Mouse (Mus musculus) cerebellum, postnatal 25 days (tissue): Measurements from ENCODE around the gene Il27.

ENCODE experiments used
- DNase-seq, 2 experiments: peaks; one replicate each; pipeline ENCODE4 v3.0.0; 2021; ENCODE audit warnings: mixed read lengths in 2 of 2

Gene Il27

DNA sequence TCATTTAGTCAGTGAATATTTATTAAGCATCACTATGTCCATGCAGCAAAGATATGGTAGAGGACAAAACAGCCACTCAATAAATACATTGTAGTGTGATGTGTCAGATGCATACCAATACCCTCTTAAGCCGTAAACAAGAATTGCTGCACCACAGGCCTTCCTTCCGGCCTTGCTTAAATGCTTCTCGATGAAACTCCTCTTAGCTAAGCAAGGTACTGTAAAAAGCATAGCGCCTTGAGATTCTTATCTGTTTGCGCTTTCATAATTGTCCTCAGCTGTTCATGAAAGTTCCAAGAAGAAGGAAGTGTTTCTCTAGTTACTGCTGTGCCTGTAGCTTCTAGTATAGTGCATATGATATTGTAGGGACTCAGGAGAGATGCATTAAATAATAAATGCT lies 11.9 kb upstream of the Il27 start:
- DNase-seq, result no peak

DNA sequence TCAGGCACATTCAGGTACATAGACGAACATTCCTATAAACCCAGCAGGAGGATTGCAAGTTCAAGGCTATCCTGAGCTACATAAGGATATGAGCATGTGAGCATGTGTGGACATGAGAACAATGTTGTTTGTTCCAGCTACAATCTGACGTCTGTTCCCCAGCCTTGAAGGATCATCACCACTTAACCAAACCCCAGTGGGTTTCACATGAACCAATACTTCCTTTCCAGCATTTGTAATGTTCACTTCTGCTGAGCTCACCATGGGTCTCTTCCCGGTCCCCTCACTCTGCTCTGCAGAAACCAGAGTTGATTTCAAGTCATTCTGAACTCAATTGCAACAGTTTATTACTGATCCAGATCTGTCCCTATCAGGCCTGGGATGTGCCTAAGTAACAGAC lies 7.9 kb upstream of the Il27 start:
- no peak for DNase-seq

DNA sequence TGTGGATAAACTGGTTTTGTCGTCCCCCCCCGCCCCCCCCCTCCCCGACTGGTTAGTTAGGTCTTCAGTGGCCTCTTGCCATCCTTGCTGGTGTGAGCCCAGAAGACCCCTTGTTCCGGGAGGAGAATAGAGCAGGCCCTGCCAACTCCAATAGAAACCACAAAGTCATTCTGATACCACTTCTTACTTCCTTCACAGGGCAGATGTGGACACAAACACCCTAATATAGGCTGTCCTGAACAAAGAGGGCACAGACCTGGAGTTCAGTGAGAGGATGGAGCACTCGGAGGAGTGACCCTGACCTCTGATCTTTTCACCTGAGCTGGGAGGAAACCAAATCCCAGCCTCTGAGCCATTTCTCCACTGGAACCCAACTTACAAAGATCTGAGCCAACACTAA lies 7.2 kb upstream of the Il27 start:
- no peak for DNase-seq

DNA sequence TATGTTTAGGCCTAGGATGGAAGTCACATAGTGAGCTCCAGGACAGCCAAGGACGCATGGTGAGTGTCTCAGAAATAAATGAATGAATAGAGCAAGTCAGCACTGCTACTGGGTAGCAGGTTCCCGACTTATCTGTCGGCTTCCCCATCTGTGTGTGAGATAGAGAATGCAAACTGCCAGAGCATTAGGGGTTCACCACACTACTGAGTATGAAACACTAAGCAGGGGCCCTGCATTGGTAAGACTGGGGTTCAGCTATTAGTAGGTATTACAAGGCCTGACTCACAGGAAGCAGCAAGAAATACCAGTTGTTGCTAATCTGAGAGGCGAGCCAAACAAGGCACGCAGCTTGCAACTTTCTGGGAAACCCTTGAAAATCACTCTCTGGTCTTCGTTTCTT lies 4.2 kb upstream of the Il27 start:
- DNase-seq, result no peak

DNA sequence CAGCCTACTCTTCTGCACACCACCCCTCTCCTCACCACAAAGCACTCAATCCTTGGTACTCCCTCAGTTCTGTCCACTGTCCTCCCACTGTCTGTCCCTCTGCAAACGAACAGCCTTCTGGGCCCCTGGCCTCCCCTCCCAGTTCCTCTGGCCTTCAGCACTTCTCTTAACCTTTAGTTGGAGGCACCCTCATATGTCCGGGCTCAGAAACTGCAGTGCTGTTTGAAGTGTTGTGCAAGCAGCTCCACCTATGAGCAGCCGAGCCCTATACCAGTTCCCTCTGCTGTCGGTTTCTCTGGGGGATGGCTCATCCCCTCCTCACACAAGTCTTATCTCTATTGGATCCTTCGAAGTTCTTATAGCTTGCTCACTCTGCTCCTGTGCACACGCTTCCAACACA lies 1.7 kb upstream of the Il27 start:
- DNase-seq, result no peak

DNA sequence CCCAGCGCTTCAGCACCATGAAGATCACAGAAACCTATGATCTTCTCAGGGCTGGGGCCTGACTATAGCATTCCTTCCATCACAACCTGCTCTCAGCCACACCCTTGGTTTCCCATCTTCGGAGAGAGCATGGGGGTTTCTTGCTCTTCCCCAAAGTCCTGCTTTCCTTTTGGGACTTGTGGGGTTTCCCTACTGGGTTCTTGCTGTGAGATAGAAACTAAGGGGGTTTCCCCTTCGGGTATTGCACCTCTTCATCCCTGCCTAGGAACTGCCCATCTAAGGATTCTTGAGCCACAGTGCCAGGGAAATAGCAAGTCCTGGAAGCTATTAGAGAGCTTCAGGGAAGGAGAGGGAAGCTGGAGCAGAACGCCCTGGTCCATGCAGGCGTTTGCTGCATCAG lies 1.1 kb upstream of the Il27 start:
- DNase-seq, result no peak

DNA sequence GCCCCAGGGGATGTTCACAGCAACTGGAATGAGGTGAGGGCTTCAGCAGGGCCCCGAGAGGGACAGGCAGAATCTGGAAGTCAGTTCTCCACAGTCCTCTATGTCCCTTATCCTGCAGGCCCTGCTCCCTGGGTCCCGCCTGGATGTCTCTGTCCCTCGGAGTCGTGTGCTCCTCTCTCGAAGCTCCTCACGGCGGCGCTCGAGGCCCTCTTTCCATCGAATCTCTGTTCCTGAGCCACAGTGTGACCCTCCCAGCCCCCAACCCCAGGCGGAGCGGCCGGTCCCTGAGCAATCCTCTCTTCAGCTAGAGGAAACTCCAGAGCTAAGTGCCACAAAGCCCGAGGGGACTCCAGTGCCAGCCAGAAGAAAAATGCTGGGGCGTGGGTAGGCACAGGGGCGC lies 7.0 kb downstream of the Il27 start:
- peak; percentile 38 to 63 for DNase-seq

DNA sequence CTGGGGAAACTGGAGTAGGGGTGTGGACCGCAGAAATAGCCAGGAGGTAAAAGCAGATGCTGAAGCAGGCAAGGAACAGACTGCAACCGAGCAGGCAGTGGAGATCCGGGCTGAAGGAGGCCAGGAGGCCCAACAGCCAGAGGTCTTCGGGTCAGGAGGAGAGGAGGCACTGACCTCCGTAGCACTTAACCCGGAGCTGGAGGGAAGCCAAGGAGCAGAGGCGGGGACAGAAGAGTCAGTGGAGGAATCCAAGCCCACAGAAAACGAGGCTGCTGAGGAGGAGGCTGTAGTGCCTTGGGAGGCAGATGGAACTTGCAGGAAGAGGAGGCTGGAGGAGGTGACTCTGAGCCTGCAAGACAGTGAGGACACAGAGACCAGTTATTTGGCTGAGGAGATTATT lies 7.9 kb downstream of the Il27 start:
- no peak for DNase-seq

DNA sequence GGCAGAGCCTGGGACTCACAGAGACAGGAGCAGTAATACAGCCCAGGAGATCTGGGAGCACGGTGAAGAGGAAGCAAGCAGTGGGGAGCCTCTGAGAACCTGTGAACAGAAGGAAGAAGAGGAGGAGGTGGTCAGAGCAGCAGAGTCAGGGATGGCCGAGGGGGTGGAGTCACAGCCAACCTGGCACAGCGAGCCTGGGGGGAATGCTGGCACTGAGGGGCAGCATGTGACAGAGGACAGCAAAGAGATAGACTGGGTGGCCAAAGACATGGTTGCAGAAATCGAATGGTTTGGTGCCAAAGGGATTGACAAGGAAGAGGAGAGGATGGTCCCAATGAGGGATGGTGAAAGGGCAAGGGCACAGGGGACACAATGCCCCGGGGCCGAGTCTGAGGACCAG lies 9.0 kb downstream of the Il27 start, which contains the start of gene Cln3:
TSS of gene Cln3 (minus strand) at position 101 of the 400 bp plus-strand sequence.
- no peak for DNase-seq

DNA sequence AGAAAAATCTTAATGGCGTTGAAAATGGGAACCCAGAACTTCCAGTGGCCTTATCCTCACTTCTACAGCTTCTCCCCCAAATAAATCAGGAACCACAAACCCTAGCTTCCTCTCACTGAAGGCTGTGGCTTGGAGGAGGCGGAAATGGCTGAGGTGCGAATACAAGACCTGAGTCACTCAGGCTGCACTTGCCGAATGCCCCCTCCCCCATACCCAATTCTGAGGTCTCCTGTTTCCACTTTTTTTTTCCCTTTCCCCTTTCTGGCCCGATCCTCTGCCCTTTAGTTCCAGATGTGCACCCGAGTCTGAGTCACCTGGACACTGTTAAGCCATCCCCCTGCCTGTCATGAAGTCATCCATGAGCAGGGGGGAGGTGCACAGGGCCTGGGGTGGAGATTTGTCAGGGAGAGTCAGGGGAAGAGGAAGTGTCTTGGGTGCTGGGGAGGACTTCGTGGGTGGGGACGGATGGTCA lies 10.2 kb downstream of the Il27 start, which contains the start of gene Apobr:
TSS of gene Apobr (plus strand) at position 437 of the 472 bp plus-strand sequence.
- no peak for DNase-seq

DNA sequence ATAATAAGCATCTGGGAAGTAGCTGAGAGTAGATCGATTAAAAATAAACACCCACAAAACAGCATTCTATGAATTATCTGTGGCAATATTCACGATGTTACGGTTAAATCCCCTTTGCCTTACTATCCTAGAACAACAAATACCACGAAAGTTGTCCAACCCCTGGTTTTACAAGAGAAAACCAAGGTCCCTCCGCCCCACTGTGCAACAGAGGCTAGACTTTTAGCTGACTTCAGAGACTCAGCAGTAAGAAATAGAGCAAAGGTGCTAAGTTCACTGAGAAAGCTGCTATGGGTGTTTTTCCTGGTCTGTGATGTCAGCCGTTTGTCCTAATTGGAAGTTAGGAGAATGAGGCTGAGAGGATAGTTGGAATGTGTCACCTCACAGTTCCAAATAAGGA lies 11.0 kb downstream of the Il27 start:
- DNase-seq, result no peak

DNA sequence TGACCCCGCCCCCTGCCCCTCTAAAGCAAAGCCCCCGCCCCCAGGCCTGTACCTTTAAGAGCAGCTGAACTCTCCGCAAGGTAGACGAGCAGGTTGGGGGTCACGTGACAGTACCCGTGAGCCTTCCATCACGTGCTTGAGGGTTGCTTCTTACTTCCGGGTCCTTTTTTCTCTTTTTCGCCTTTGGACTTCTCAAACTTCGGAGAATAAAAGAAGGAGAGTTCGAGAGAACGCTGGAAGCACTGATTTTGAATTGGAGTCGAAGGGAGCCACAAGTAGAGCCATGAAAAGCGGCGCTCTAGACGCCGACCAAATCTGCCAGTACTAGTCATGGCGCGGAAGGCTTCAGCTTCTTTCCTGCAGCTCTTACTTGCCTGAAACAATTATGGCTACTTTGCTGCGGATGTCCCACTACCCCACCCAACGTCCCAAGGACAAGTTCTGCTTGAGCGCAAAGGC lies 11.5 kb downstream of the Il27 start:
- peak; percentile 89 to 93 for DNase-seq

DNA sequence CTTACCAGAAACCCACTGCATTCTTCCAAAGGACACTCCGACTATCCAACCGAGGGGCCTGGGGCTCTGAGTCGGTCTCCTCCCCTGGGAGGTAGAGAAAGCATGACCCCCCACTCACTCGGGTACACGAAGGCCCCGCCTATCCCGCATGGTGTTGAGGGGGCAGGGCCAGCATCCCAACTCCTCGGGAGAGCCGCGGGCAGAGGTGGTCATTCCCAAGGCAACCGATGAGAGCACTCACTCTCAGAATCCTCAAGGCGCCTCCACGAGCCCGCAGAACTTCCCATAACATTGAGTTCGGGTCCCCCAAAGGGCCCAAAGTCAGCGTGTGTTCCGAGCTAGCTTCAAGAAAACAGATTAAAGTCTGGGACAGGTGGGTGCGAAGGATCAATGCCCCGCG lies 12.0 kb downstream of the Il27 start:
- DNase-seq, result peak in 1 of 2 experiments; percentile 57

DNA sequence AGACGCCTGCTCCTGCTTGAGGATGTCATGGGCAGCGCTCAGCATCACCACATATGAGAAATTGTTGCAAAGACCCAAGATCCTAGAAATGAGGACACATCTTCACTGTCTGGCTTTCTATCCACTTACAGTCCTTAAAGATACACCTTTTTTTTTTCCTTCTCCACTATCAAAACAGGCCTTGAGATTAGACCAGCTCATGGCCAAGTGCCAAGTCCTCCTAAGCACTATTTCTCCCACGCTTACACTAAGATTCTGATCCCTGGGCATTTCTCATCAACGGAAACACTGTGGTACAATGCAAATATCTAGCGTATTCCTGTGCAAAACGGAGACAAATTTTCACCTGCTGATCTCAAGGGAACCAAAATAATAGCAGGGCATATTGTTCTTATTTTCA lies 13.1 kb downstream of the Il27 start:
- DNase-seq, result no peak

DNA sequence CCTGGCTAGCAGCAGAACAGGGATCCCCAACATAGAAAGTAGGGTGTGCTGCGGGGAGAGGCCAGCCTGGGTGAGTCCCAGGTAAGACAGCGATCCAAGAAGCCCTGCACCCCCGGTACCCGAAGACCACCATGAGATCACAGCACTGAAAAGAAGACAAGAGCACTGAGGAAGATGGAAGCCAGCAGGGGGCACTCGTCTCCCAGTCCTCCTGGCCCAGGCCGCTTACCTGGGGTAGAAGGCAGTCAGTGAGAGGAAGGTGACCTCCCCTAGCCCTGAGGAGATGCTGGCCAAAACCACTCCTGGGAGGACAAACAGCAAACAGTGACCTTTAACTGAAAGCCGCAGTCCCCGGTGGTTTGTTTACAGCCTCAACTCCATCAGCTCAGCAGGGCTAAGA lies 15.6 kb downstream of the Il27 start:
- DNase-seq, result peak; percentile 41 to 66

DNA sequence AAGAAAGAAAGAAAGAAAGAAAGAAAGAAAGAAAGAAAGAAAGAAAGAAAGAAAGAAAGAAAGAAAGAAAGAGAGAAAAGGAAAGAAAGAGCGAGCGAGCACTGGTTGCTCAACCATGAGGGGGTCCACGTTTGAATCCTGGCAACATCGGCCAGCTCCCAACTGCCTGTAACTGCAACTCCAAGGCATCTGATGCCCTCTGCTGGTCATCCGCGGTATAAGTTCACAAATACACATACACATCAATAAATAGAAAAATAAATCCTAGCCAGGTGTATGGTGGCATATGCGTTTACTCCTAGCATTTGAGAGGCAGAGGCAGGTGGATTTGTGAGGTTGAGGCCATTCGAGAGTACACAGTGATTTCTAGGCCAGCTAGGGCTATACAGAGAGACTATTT lies 17.8 kb downstream of the Il27 start:
- peak; percentile 23 to 55 for DNase-seq

DNA sequence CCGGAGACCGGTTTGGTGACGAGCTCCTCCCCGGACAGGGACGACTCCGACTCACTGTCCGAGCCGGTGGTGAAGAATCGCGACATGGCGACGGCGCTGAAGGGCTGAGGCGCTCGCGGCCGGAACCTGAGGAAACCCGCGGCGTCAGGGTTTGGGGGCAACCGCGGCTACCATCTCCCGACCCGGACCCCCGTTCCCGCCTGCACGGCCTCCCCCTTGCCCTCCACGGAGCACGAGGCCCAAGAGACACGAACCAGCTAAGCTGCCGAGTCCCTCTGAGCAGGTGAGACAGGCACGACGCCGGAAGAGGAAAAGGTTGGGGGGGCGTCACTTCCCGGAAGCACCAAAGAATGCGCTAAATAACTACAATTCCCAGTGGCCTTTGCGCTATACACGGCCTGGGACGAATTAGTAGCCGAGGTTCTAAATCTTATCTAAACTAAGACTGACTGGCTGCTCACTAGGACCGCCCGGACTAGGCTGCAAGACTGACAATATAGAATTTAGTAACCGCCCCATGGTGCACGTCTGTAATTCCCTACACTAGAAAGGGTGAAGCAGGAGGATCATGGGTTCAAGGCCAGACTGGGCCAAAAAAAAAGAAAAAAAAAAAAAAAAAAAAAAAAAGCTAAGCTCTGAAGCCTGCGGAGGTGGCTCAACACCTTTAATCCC lies 28.5 kb downstream of the Il27 start, which contains the start of gene Eif3c:
TSS of gene Eif3c (minus strand) at position 318 of the 672 bp plus-strand sequence.
- peak; percentile 86 to 89 for DNase-seq

DNA sequence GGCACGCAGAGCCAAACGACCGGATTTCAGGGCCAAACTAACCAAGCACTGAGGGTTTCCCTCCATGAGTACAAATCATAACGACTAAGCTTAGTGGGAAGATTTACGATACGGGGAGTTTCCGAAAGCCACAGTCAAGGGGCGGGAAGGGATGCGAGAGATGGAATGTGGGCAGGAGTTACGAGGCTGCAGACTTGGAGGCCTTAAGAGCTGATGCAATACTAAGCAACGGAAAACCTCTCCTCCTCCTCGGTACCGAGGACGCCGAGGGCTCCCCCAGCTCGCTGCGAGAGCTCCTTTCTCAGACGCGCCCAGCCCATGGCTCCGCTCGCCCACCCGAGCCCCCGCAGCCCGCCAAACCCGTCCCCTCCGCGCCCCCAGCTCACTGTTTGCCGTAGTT lies 29.0 kb downstream of the Il27 start:
- DNase-seq, result no peak

DNA sequence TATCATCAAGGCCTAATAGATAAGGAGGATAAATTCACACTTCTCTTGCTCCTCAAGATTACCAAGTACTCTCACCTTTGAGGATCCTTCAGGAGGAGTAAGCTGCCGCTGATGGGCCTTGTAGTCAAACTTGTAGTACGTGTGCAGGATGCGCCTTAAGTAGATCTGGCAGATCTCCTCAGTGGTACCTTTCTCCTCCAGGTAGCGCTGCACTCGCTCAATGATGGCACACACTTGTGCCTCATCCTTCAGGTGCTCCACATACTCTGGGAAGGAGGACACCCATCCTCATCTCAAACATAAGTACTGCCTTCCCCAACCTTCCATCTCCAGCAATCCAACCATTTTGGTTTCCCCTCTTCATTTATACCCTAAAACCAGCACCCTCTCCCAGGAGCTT lies 38.1 kb downstream of the Il27 start:
- DNase-seq, result no peak

DNA sequence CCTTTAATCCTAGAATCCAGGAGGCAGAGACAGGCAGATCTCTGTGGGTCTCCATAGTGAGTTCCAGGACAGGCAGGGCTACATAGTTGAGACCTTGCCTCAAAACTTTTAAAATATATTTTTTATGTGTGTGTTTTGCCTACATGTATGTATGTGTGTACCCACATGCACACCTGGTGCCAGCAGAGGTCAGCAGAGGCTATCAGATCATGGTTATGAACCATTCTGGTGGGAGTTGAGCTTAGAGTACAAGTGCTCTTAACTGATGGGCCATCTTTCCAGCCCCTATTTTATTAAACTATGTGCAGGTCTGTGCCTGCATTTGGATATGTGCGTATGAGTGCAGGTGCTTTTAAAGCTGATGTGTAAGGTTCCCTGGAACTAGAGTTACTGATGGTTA lies 39.9 kb downstream of the Il27 start:
- DNase-seq, result no peak

DNA sequence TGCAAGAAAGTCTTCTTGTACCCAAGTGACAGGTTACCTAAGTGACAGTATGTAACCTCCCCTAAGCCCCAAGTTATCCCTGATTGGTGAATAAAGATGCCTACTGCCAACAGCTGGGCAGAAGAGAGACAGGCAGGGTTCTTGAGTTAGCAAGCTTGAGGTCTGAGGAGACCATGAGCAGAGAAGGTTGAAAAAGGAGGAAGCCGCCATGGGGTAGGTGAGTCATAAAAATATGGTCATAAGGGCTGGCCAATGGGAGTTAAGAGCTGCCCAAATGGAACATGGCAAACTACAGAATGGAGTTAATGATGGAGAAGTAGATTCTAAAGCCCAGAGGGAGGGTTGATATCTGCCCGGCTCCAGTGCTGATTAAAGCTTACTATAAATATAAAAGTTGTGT lies 49.1 kb downstream of the Il27 start:
- no peak for DNase-seq

DNA sequence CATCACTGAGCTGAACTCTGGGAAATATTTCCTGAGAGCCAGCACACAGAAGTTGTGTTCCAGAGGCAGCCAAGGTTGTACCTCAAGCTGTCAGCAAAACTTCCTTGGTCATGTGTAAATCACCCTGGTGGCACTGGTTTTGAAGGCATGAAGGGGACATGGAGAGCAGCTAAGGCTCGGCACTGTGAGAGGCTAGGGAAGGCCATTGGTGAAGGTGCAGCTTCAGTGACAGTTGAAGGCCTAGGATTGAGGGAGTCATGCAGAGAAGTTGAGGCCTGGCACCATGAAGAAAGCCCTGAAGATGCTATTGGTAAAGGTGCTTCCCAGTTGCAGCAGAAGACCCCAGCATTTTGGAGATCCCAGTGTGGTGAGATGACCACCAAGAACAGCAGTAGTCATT lies 53.1 kb downstream of the Il27 start:
- DNase-seq, result no peak
